Mouse (Mus musculus) layer of hippocampus, postnatal 25 days (tissue): ENCODE data around the gene Vps16. TPM values are rescaled to one million over a fixed set of nuclear protein-coding genes. Genes with fewer than 3 reads are reported as not detected.

Experiments
- DNase-seq, 2 experiments: peaks; one replicate each; pipeline ENCODE4 v3.0.0; 2022; ENCODE audit warnings: mixed read lengths in 2 of 2, low spot score in 1 of 2; ENCODE audit errors: extremely low spot score in 1 of 2
- total RNA-seq, 2 experiments: library from RNA; stranded (reverse); gene quantifications; 2 replicates each; pipeline ENCODE4 v1.2.3; 2021

The Vps16 gene
- total RNA-seq, 2 experiments from 2014 or later: 91.6 to 95.2 TPM

GRCm38 (mm10) chr2:130454748-130455370 is 30.7 kb downstream of the Vps16 start:
- DNase-seq: no peak

GRCm38 (mm10) chr2:130457871-130458270 is 33.7 kb downstream of the Vps16 start:
- no peak for DNase-seq

- no peak for DNase-seq
Measured at GRCm38 (mm10) chr2:130459576-130459975, 35.4 kb downstream of the Vps16 start.

GRCm38 (mm10) chr2:130461287-130462071 is 37.3 kb downstream of the Vps16 start:
- DNase-seq: no peak

GRCm38 (mm10) chr2:130466438-130466837 is 42.3 kb downstream of the Vps16 start:
- no peak for DNase-seq

GRCm38 (mm10) chr2:130469366-130469765 is 45.2 kb downstream of the Vps16 start:
- no peak for DNase-seq

- no peak for DNase-seq
Measured at GRCm38 (mm10) chr2:130469935-130470334, 45.8 kb downstream of the Vps16 start.

- DNase-seq: no peak
Measured at GRCm38 (mm10) chr2:130472908-130473510, 48.9 kb downstream of the Vps16 start.

GRCm38 (mm10) chr2:130475764-130476163 is 51.6 kb downstream of the Vps16 start:
- no peak for DNase-seq

GRCm38 (mm10) chr2:130476666-130477297 is 52.6 kb downstream of the Vps16 start:
- DNase-seq: no peak

- DNase-seq: no peak
Measured at GRCm38 (mm10) chr2:130482177-130482576, 58.0 kb downstream of the Vps16 start.

- no peak for DNase-seq
Measured at GRCm38 (mm10) chr2:130482700-130483099, 58.6 kb downstream of the Vps16 start.

GRCm38 (mm10) chr2:130484206-130484605 is 60.1 kb downstream of the Vps16 start:
- DNase-seq: no peak

- DNase-seq: no peak
Measured at GRCm38 (mm10) chr2:130488002-130488401, 63.9 kb downstream of the Vps16 start.

GRCm38 (mm10) chr2:130488600-130488999 is 64.5 kb downstream of the Vps16 start:
- DNase-seq: no peak

- DNase-seq: no peak
Measured at GRCm38 (mm10) chr2:130491162-130491561, 67.0 kb downstream of the Vps16 start.

- DNase-seq: peak in 1 of 2 experiments; percentile 49
Measured at GRCm38 (mm10) chr2:130491587-130491986, 67.4 kb downstream of the Vps16 start.
